Mouse (Mus musculus): ENCODE measurements around the gene Gigyf1. TPM values are rescaled to one million over a fixed set of nuclear protein-coding genes. Genes with fewer than 3 reads are reported as not detected.

Gigyf1 gene
- total and polyA plus RNA-seq, 3 experiments = 0.98 to 12.3 (median 5.9) TPM

DNA sequence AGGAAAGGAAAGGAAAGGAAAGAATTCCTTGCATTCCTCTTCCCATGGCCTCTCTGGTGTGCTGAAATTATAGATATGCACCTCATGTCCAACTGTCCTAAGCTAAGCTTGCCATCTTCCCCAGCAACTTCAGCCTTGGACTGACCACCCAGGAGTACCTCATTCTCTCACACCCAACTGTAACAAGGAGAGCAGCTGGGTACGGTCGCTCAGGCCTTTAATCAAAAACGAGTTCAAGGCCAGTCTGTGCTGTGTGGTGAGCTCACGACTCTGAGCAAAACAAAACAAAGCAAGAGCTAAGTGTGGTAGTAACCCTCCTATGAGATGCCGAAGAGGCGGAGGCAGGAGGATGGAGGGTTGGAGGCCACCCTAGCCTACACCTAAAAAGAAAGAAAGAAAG, 22.6 kb downstream of the Gigyf1 start:
- in situ Hi-C loops (cut with MboI; ENCODE audit: low pct_ligation_motif_present, low pct_unique_long_range_greater_than_20kb, low sequenced_read_pairs) = no loop called here
- Histone ChIP-seq H3K9me3 (replicated peaks; ENCODE audit: low read length) (no peaks in the 10 kb centered on the region), H3K4me2 (ENCODE audit: insufficient read depth, low read depth, poor library complexity, severe bottlenecking) (no peak overlapping the region), H3K79me2 (replicated peaks; ENCODE audit: control insufficient read depth, extremely low read depth, insufficient read depth, poor library complexity, severe bottlenecking) (no peaks in the 10 kb centered on the region), H3K27me3 (replicated peaks) (peaks cover 6% of the 10 kb centered on the region), H3K36me3 (replicated peaks in 1 of 2; ENCODE audit: control insufficient read depth in 1 of 2, insufficient read depth in 1 of 2, low read length in 1 of 2) (no peaks in the 10 kb centered on the region), H3K9ac (ENCODE audit: insufficient read depth, low read depth) (no peak overlapping the region), H3K4me1 (ENCODE audit: control insufficient read depth in 1 of 2, insufficient read depth in 2 of 2) (no peaks in the 10 kb centered on the region), H3K4me3 (replicated peaks in 1 of 3; ENCODE audit: low read depth in 2 of 3, low read length in 2 of 3, poor library complexity in 1 of 3) (no peak overlapping the region), H3K27ac (ENCODE audit: insufficient read depth, low read depth) (no peak overlapping the region)
- dilution Hi-C loops (cut with MboI; ENCODE audit: extremely low pct_ligation_motif_present, extremely low pct_unique_long_range_greater_than_20kb, low sequenced_read_pairs) = no loop called here
- DNase-seq (ENCODE audit: extremely low read depth) = no peak
- TF ChIP-seq ZNF384 (IDR thresholded peaks at IDR 0.05; ENCODE audit: low read depth, low read length) (no peak), UBTF (IDR thresholded peaks at IDR 0.05; ENCODE audit: low read depth, low read length) (no peak), MAX (IDR thresholded peaks at IDR 0.05; ENCODE audit: low read length) (no peak), PAX5 (IDR thresholded peaks at IDR 0.05; ENCODE audit: low read length) (no peak), IRF4 (IDR thresholded peaks at IDR 0.05; ENCODE audit: low read depth, low read length) (no peak), E2F4 (IDR thresholded peaks at IDR 0.05; ENCODE audit: insufficient replicate concordance, low read depth, low read length) (no peak), JUND (conservative IDR thresholded peaks at IDR 0.05; ENCODE audit: low read depth, low read length) (no peak), ETS1 (conservative IDR thresholded peaks at IDR 0.05; ENCODE audit: low read depth, low read length) (no peak), ZKSCAN1 (IDR thresholded peaks at IDR 0.05; ENCODE audit: borderline replicate concordance, low read depth, low read length) (no peak), MAFK (IDR thresholded peaks at IDR 0.05; ENCODE audit: insufficient replicate concordance, low read length) (no peak), BHLHE40 (IDR thresholded peaks at IDR 0.05; ENCODE audit: low read depth, low read length) (no peak), TBP (conservative IDR thresholded peaks at IDR 0.05; ENCODE audit: low read depth, low read length) (no peak), CHD2 (IDR thresholded peaks at IDR 0.05; ENCODE audit: low read length) (no peak), KAT2A (IDR thresholded peaks at IDR 0.05; ENCODE audit: insufficient replicate concordance, low read length) (no peak)

DNA sequence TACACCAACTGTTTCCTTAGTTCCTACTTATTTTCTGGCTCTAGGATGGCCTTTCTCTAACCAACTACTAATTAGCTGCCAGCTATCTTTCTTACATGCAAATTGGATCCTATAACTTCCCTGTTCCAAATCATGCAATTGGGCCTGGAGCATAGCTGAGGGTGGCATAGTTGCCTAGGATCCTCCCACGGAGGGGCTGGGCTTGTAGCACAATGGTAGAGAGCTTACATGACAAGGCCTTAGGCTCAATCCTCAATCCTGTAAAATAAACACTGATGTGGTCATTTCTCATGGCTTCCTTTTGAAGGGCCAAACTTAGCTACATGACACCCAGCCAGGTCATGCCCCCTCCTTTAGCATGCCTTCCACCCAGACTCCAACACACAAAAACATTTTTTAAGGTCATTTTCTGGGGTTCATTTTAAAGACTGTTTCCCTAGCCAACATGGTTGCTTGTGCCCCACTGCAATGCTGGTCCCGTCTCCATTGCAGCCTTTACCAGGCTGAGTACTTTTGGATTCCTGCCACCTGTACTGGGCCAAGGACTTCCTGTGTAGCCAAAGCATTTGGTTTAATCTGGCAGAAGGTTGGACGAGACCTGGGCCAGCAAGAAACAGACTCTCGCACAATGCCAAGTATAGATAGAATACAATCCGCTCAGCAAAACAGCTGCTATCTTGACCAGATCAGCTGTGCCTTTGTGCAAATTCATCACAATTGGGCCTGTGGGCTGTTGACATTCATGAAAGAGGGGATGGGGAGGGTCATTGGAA, 23.6 kb downstream of the Gigyf1 start:
- H3K4me2 ChIP-seq (ENCODE audit: insufficient read depth, low read depth, poor library complexity, severe bottlenecking) = no peak overlapping the region
- dilution Hi-C loops (cut with MboI; ENCODE audit: extremely low pct_ligation_motif_present, extremely low pct_unique_long_range_greater_than_20kb, low sequenced_read_pairs) (no loop called here), in situ Hi-C loops (cut with MboI; ENCODE audit: low pct_ligation_motif_present, low pct_unique_long_range_greater_than_20kb, low sequenced_read_pairs) (no loop called here)
- H3K9ac ChIP-seq (ENCODE audit: insufficient read depth, low read depth) = no peak overlapping the region
- no peak for DNase-seq (ENCODE audit: extremely low read depth)
- H3K9me3 ChIP-seq (replicated peaks; ENCODE audit: low read length) = no peaks in the 10 kb centered on the region
- no peak overlapping the region for H3K27ac ChIP-seq (ENCODE audit: insufficient read depth, low read depth)
- no peaks in the 10 kb centered on the region for H3K79me2 ChIP-seq (replicated peaks; ENCODE audit: control insufficient read depth, extremely low read depth, insufficient read depth, poor library complexity, severe bottlenecking)
- H3K27me3 ChIP-seq (replicated peaks) = peaks cover 5% of the 10 kb centered on the region
- no peaks in the 10 kb centered on the region for H3K36me3 ChIP-seq (replicated peaks in 1 of 2; ENCODE audit: control insufficient read depth in 1 of 2, insufficient read depth in 1 of 2, low read length in 1 of 2)
- H3K4me3 ChIP-seq (replicated peaks in 1 of 3; ENCODE audit: low read depth in 2 of 3, low read length in 2 of 3, poor library complexity in 1 of 3) = no peak overlapping the region
- TF ChIP-seq SMC3 (IDR thresholded peaks at IDR 0.05; ENCODE audit: low read depth, low read length) (no peak), KAT2A (IDR thresholded peaks at IDR 0.05; ENCODE audit: insufficient replicate concordance, low read length) (no peak), ZKSCAN1 (IDR thresholded peaks at IDR 0.05; ENCODE audit: borderline replicate concordance, low read depth, low read length) (no peak), JUN (IDR thresholded peaks at IDR 0.05; ENCODE audit: insufficient read depth, low read depth, low read length) (no peak), IRF4 (IDR thresholded peaks at IDR 0.05; ENCODE audit: low read depth, low read length) (no peak)
- no peaks in the 10 kb centered on the region for H3K4me1 ChIP-seq (ENCODE audit: control insufficient read depth in 1 of 2, insufficient read depth in 2 of 2)
